9 mouse cellular contexts compared by ENCODE assay signal in genomic region chr10:25295836-25296235, GRCm38 (mm10). TPM values are rescaled to one million over a fixed set of nuclear protein-coding genes. Genes with fewer than 3 reads are reported as not detected.
A peak's percentile ranks its signal among the peaks of the same experiment; 100 is the strongest.
DNase-seq lines count a peak whose midpoint lies in the region; ATAC-seq and TF ChIP-seq lines count a peak whose summit lies in the region.
"Had no signal": no experiment of that assay in that cellular context is flagged by ENCODE, and none has a peak within 500 bp of the region (broad histone marks: within the 10 kb centered on the region; RNA-seq: fewer than 3 reads in every experiment).

No protein-coding gene starts in this region.

- 75% methylated on average over 9 of the region's 9 CpGs for WGBS in cerebellum, adult 2 months
- WGBS in hindbrain, postnatal 0 days, result 72% methylated on average over 9 of the region's 9 CpGs
- 85% methylated on average over 9 of the region's 9 CpGs for WGBS in hindbrain, embryonic 12.5 days
- 81% methylated on average over 9 of the region's 9 CpGs for WGBS in liver, embryonic 15.5 days (ENCODE audit: insufficient replicate concordance)

- peak; percentile 21 for DNase-seq in cerebellum, adult 9-11 months
- no peak for DNase-seq in cerebellum, adult 2 months
- no peak for DNase-seq in hindbrain, postnatal 0 days (ENCODE audit: low spot score)
- DNase-seq in adrenal gland, postnatal 14 days, result no peak

- H3K27me3 ChIP-seq in cerebellum, adult 2 months (ENCODE audit: control insufficient read depth, insufficient read depth, low read length), result no peaks in the 10 kb centered on the region
- no peaks in the 10 kb centered on the region for H3K27me3 ChIP-seq in hindbrain, postnatal 0 days (ENCODE audit: insufficient read depth, low read length)
- H3K27me3 ChIP-seq in hindbrain, embryonic 12.5 days, result no peaks in the 10 kb centered on the region
- no peaks in the 10 kb centered on the region for H3K27me3 ChIP-seq in megakaryocyte, embryonic 14.5 days (replicated peaks)
- H3K27me3 ChIP-seq in liver, embryonic 15.5 days, result no peaks in the 10 kb centered on the region

- no peak for ATAC-seq in hindbrain, postnatal 0 days
- ATAC-seq in hindbrain, embryonic 12.5 days (ENCODE audit: low FRiP score), result no peak
- no peak for ATAC-seq in megakaryocyte, adult 5-6 weeks (ENCODE audit: poor library complexity, severe bottlenecking)
- no peak for ATAC-seq in liver, embryonic 15.5 days (ENCODE audit: insufficient read depth)

- H3K9ac ChIP-seq in hindbrain, postnatal 0 days (replicated peaks; ENCODE audit: low read length), result no peak overlapping the region
- H3K9ac ChIP-seq in hindbrain, embryonic 12.5 days, result no peak overlapping the region
- H3K9ac ChIP-seq in liver, embryonic 15.5 days, result no peak overlapping the region

- peak overlapping the region; percentile 65; the same call in 1 of the 2 replicates for H3K4me2 ChIP-seq in hindbrain, postnatal 0 days (ENCODE audit: low read depth, low read length)
- no peak overlapping the region for H3K4me2 ChIP-seq in hindbrain, embryonic 12.5 days (replicated peaks)
- peak overlapping the region; percentile 81 for H3K4me2 ChIP-seq in liver, embryonic 15.5 days

- H3K9me3 ChIP-seq in hindbrain, postnatal 0 days (ENCODE audit: low read length), result no peaks in the 10 kb centered on the region
- no peaks in the 10 kb centered on the region for H3K9me3 ChIP-seq in hindbrain, embryonic 12.5 days (replicated peaks)
- no peaks in the 10 kb centered on the region for H3K9me3 ChIP-seq in megakaryocyte, embryonic 14.5 days
- no peaks in the 10 kb centered on the region for H3K9me3 ChIP-seq in liver, embryonic 15.5 days (replicated peaks)
- H3K9me3 ChIP-seq: G1E had no signal

- H3K36me3 ChIP-seq in hindbrain, postnatal 0 days (ENCODE audit: insufficient read depth, low read length), result no peaks in the 10 kb centered on the region
- no peaks in the 10 kb centered on the region for H3K36me3 ChIP-seq in hindbrain, embryonic 12.5 days
- H3K36me3 ChIP-seq in megakaryocyte, embryonic 14.5 days (replicated peaks; ENCODE audit: low read length), result peaks cover 3% of the 10 kb centered on the region
- 0 out of 2 replicates have a peak, but pooled peaks cover 9% of the 10 kb centered on the region for H3K36me3 ChIP-seq in liver, embryonic 15.5 days (replicated peaks)
- H3K36me3 ChIP-seq: G1E had no signal

- H3K4me3 ChIP-seq in cerebellum, adult 2 months (replicated peaks; ENCODE audit: insufficient read depth, low read depth, low read length), result no peak overlapping the region
- H3K4me3 ChIP-seq in hindbrain, postnatal 0 days (ENCODE audit: low read length), result no peak overlapping the region
- no peak overlapping the region for H3K4me3 ChIP-seq in hindbrain, embryonic 12.5 days
- H3K4me3 ChIP-seq in megakaryocyte, embryonic 14.5 days (replicated peaks), result peak overlapping the region; percentile 94
- peak overlapping the region; percentile 86; the same call in 1 of the 2 replicates for H3K4me3 ChIP-seq in liver, embryonic 15.5 days (replicated peaks)

- no peak overlapping the region for H3K27ac ChIP-seq in cerebellum, adult 2 months (ENCODE audit: insufficient read depth, low read length)
- no peak overlapping the region for H3K27ac ChIP-seq in hindbrain, postnatal 0 days
- H3K27ac ChIP-seq in hindbrain, embryonic 12.5 days, result no peak overlapping the region
- H3K27ac ChIP-seq in liver, embryonic 15.5 days (replicated peaks), result peak overlapping the region; percentile 95; the same call in 1 of the 2 replicates

- peaks cover 4% of the 10 kb centered on the region; the same call in 1 of the 2 replicates for H3K4me1 ChIP-seq in cerebellum, adult 2 months (ENCODE audit: control insufficient read depth, insufficient read depth, low read length)
- H3K4me1 ChIP-seq in hindbrain, postnatal 0 days (ENCODE audit: insufficient read depth, low read length), result peaks cover 7% of the 10 kb centered on the region
- peaks cover 6% of the 10 kb centered on the region for H3K4me1 ChIP-seq in hindbrain, embryonic 12.5 days
- H3K4me1 ChIP-seq in megakaryocyte, embryonic 14.5 days, result peaks cover 74% of the 10 kb centered on the region
- H3K4me1 ChIP-seq in liver, embryonic 15.5 days (replicated peaks), result peaks cover 64% of the 10 kb centered on the region

- no peak for TF ChIP-seq CTCF in cerebellum, adult 2 months (IDR thresholded peaks at IDR 0.05; ENCODE audit: borderline replicate concordance, insufficient read depth, low read depth, low read length)
- no peak for TF ChIP-seq CTCF in hindbrain, postnatal 0 days (IDR thresholded peaks at IDR 0.05; ENCODE audit: low read depth)

- TF ChIP-seq POLR2A in cerebellum, adult 2 months (IDR thresholded peaks at IDR 0.05; ENCODE audit: borderline replicate concordance, insufficient read depth, low read length), result no peak

RNA-seq across cellular contexts. Expression of gene Akap7, which starts 11.8 kb away (rescaled TPM):
- polyA plus RNA-seq in cerebellum, adult 2 months (2012; rRNA removed), result 91.9 and 98.7 TPM in 2 replicates
- 78.0 and 90.1 TPM in 2 replicates for total RNA-seq in hindbrain, postnatal 0 days (2014; rRNA removed)
- polyA plus RNA-seq in hindbrain, postnatal 0 days (2015; fragmentation: Nextera tagmentation; extraction: Ambion mirVana), result 84.0 and 85.9 TPM in 2 replicates
- 22.8 TPM in 2 replicates for polyA plus RNA-seq in hindbrain, embryonic 12.5 days (2016; fragmentation: Nextera tagmentation; extraction: Ambion mirVana)
- polyA plus RNA-seq in megakaryocyte, embryonic 14.5 days (2012; ENCODE audit: insufficient read depth, low replicate concordance), result 10.6 and 14.7 TPM in 2 replicates
- 15.5 and 20.1 TPM in 2 replicates for total RNA-seq in megakaryocyte, adult 5-6 weeks (2015)
- 18.5 and 18.8 TPM in 2 replicates for total RNA-seq in megakaryocyte, adult 5-6 weeks (2017)
- polyA plus RNA-seq in liver, embryonic 15.5 days (2015; fragmentation: Nextera tagmentation; extraction: Ambion mirVana), result 17.8 and 22.2 TPM in 2 replicates
- total RNA-seq in adrenal gland, postnatal 14 days (2021), result 65.2 and 68.4 TPM in 2 replicates
- polyA plus RNA-seq: G1E had no signal

Comparison
In these comparisons a context has a peak if more than half of its experiments do, and no peak if none do; other contexts are left out.
1. H3K4me3 ChIP-seq: peak in megakaryocyte, embryonic 14.5 days (single experiment) and liver, embryonic 15.5 days (single experiment); none in cerebellum, adult 2 months (single experiment), hindbrain, postnatal 0 days (single experiment) and hindbrain, embryonic 12.5 days (single experiment).